In genomic region chr10:81422191-81422590, GRCm38 (mm10) we compare ENCODE assay signal across 8 mouse cellular contexts. TPM values are rescaled to one million over a fixed set of nuclear protein-coding genes. Genes with fewer than 3 reads are reported as not detected.
DNase-seq lines count a peak whose midpoint lies in the region; ATAC-seq and TF ChIP-seq lines count a peak whose summit lies in the region.

No protein-coding gene starts in this region.

- H3K4me2 ChIP-seq in midbrain, embryonic 11.5 days: no peak overlapping the region
- H3K4me2 ChIP-seq in midbrain, embryonic 15.5 days: no peak overlapping the region

- TF ChIP-seq EP300 in heart, adult 2 months (IDR thresholded peaks at IDR 0.05; ENCODE audit: insufficient read depth, low read depth, low read length): no peak

- peak; percentile 24 to 30 for DNase-seq in heart, adult 2 months
- no peak for DNase-seq in heart, embryonic 10.5 days (ENCODE audit: low spot score)
- DNase-seq in midbrain, embryonic 11.5 days (ENCODE audit: low spot score, missing footprints): peak; percentile 68
- DNase-seq in cerebellum, adult 2 months: peak in 1 of 2 experiments; percentile 27
- DNase-seq in kidney, postnatal 4 days: peak; percentile 3 to 5
- no peak for DNase-seq in spleen, postnatal 10 days (ENCODE audit: low spot score in 2 of 2)
- no peak for DNase-seq in left cerebral cortex, adult 11 months (ENCODE audit: low spot score)

- peaks cover 18% of the 10 kb centered on the region for H3K79me2 ChIP-seq in heart, adult 2 months (replicated peaks; ENCODE audit: control insufficient read depth, insufficient read depth, low read length)

- H3K4me3 ChIP-seq in heart, adult 2 months: no peak overlapping the region
- no peak overlapping the region for H3K4me3 ChIP-seq in heart, embryonic 10.5 days
- H3K4me3 ChIP-seq in midbrain, embryonic 11.5 days (ENCODE audit: low read depth, low read length): no peak overlapping the region
- H3K4me3 ChIP-seq in midbrain, embryonic 15.5 days: no peak overlapping the region
- H3K4me3 ChIP-seq in cerebellum, adult 2 months (replicated peaks; ENCODE audit: insufficient read depth, low read depth, low read length): no peak overlapping the region

- no peaks in the 10 kb centered on the region for H3K36me3 ChIP-seq in heart, adult 2 months (ENCODE audit: control insufficient read depth, insufficient read depth, low read length)
- H3K36me3 ChIP-seq in heart, embryonic 10.5 days: peaks cover 9% of the 10 kb centered on the region; the same call in 1 of the 2 replicates
- no peaks in the 10 kb centered on the region for H3K36me3 ChIP-seq in midbrain, embryonic 11.5 days (ENCODE audit: control insufficient read depth, insufficient read depth, low read length)
- H3K36me3 ChIP-seq in midbrain, embryonic 15.5 days (replicated peaks): no peaks in the 10 kb centered on the region

- no peak for TF ChIP-seq CTCF in heart, adult 2 months (IDR thresholded peaks at IDR 0.05)
- no peak for TF ChIP-seq CTCF in cerebellum, adult 2 months (IDR thresholded peaks at IDR 0.05; ENCODE audit: borderline replicate concordance, insufficient read depth, low read depth, low read length)

- WGBS in heart, adult 2 months: 58% methylated on average over 6 of the region's 6 CpGs
- WGBS in heart, embryonic 10.5 days: 79% methylated on average over 6 of the region's 6 CpGs
- WGBS in midbrain, embryonic 11.5 days: 74% methylated on average over 6 of the region's 6 CpGs
- WGBS in midbrain, embryonic 15.5 days: 85% methylated on average over 6 of the region's 6 CpGs
- WGBS in cerebellum, adult 2 months: 34% methylated on average over 6 of the region's 6 CpGs

- H3K27me3 ChIP-seq in heart, adult 2 months (ENCODE audit: control insufficient read depth, insufficient read depth, low read length): no peaks in the 10 kb centered on the region
- H3K27me3 ChIP-seq in heart, embryonic 10.5 days (ENCODE audit: insufficient read depth, poor library complexity, severe bottlenecking): peaks cover 90% of the 10 kb centered on the region
- H3K27me3 ChIP-seq in midbrain, embryonic 11.5 days (ENCODE audit: control insufficient read depth, insufficient read depth, low read length): peaks cover 32% of the 10 kb centered on the region
- peaks cover under 1% of the 10 kb centered on the region for H3K27me3 ChIP-seq in midbrain, embryonic 15.5 days (replicated peaks)
- no peaks in the 10 kb centered on the region for H3K27me3 ChIP-seq in cerebellum, adult 2 months (ENCODE audit: control insufficient read depth, insufficient read depth, low read length)

- peak overlapping the region; percentile 85 for H3K27ac ChIP-seq in heart, adult 2 months
- no peak overlapping the region for H3K27ac ChIP-seq in heart, embryonic 10.5 days
- no peak overlapping the region for H3K27ac ChIP-seq in midbrain, embryonic 11.5 days (ENCODE audit: low read depth, low read length)
- H3K27ac ChIP-seq in midbrain, embryonic 15.5 days: no peak overlapping the region
- peak overlapping the region; percentile 52; the same call in 1 of the 2 replicates for H3K27ac ChIP-seq in cerebellum, adult 2 months (ENCODE audit: insufficient read depth, low read length)

- intact Hi-C loops in heart, adult 2 months (cut with DNase I): no loop called here

- peaks cover 40% of the 10 kb centered on the region for H3K4me1 ChIP-seq in heart, adult 2 months (ENCODE audit: control insufficient read depth, insufficient read depth, low read length)
- H3K4me1 ChIP-seq in heart, embryonic 10.5 days: peaks cover 61% of the 10 kb centered on the region
- H3K4me1 ChIP-seq in midbrain, embryonic 11.5 days (ENCODE audit: control insufficient read depth, insufficient read depth, low read length): peaks cover 12% of the 10 kb centered on the region
- H3K4me1 ChIP-seq in midbrain, embryonic 15.5 days: peaks cover 48% of the 10 kb centered on the region
- H3K4me1 ChIP-seq in cerebellum, adult 2 months (ENCODE audit: control insufficient read depth, insufficient read depth, low read length): peaks cover 66% of the 10 kb centered on the region

- TF ChIP-seq POLR2A in heart, adult 2 months (IDR thresholded peaks at IDR 0.05; ENCODE audit: insufficient read depth, low read depth, low read length): no peak
- no peak for TF ChIP-seq POLR2A in cerebellum, adult 2 months (IDR thresholded peaks at IDR 0.05; ENCODE audit: borderline replicate concordance, insufficient read depth, low read length)

- ATAC-seq in midbrain, embryonic 11.5 days (ENCODE audit: low FRiP score): no peak
- no peak for ATAC-seq in midbrain, embryonic 15.5 days (replicated peaks)

- no peaks in the 10 kb centered on the region for H3K9me3 ChIP-seq in heart, embryonic 10.5 days
- no peaks in the 10 kb centered on the region for H3K9me3 ChIP-seq in midbrain, embryonic 11.5 days (ENCODE audit: control insufficient read depth, low read length)
- H3K9me3 ChIP-seq in midbrain, embryonic 15.5 days: no peaks in the 10 kb centered on the region

- peak overlapping the region; percentile 22 for H3K9ac ChIP-seq in heart, adult 2 months (ENCODE audit: low read depth, low read length)
- H3K9ac ChIP-seq in midbrain, embryonic 11.5 days (ENCODE audit: low read length): no peak overlapping the region
- no peak overlapping the region for H3K9ac ChIP-seq in midbrain, embryonic 15.5 days

RNA-seq across cellular contexts. Expression of gene Smim24, which starts 29.3 kb away (rescaled TPM):
- 1 to 10 TPM; 2.0 to 2.3 TPM for total RNA-seq in heart, adult 2 months (2021)
- 8.3 and 8.6 TPM in 2 replicates for polyA plus RNA-seq in heart, adult 2 months (2012; rRNA removed)
- 3.4 and 4.0 TPM in 2 replicates for polyA plus RNA-seq in heart, embryonic 10.5 days (2016; fragmentation: Nextera tagmentation; extraction: Ambion mirVana)
- polyA plus RNA-seq in midbrain, embryonic 11.5 days (2014; fragmentation: Nextera tagmentation; extraction: Ambion mirVana): 2.3 and 2.7 TPM in 2 replicates
- polyA plus RNA-seq in midbrain, embryonic 15.5 days (2015; fragmentation: Nextera tagmentation; extraction: Ambion mirVana): 1.4 and 1.6 TPM in 2 replicates
- 1.2 and 1.7 TPM in 2 replicates for polyA plus RNA-seq in cerebellum, adult 2 months (2012; rRNA removed)

RNA-seq across cellular contexts. Expression of gene Nfic, which starts 33.2 kb away (rescaled TPM):
- 100 to 1,000 TPM in 1 of 2 experiments, 10 to 100 TPM in 1; 94.2 to 104 TPM for total RNA-seq in heart, adult 2 months (2021)
- polyA plus RNA-seq in heart, adult 2 months (2012; rRNA removed): 59.9 and 80.1 TPM in 2 replicates
- polyA plus RNA-seq in heart, embryonic 10.5 days (2016; fragmentation: Nextera tagmentation; extraction: Ambion mirVana): 23.0 and 24.3 TPM in 2 replicates
- polyA plus RNA-seq in midbrain, embryonic 11.5 days (2014; fragmentation: Nextera tagmentation; extraction: Ambion mirVana): 6.6 and 6.9 TPM in 2 replicates
- 18.1 and 22.8 TPM in 2 replicates for polyA plus RNA-seq in midbrain, embryonic 15.5 days (2015; fragmentation: Nextera tagmentation; extraction: Ambion mirVana)
- polyA plus RNA-seq in cerebellum, adult 2 months (2012; rRNA removed): 103 and 108 TPM in 2 replicates

RNA-seq across cellular contexts. Expression of gene Gm48552, which starts 33.4 kb away (rescaled TPM):
- 1 to 10 TPM in 1 of 2 experiments, not detected in 1; 1.2 TPM for total RNA-seq in heart, adult 2 months (2021)
- polyA plus RNA-seq in heart, adult 2 months (2012; rRNA removed): 0.88 and 1.2 TPM in 2 replicates
- polyA plus RNA-seq in heart, embryonic 10.5 days (2016; fragmentation: Nextera tagmentation; extraction: Ambion mirVana): 1.1 and 1.7 TPM in 2 replicates
- polyA plus RNA-seq in midbrain, embryonic 11.5 days (2014; fragmentation: Nextera tagmentation; extraction: Ambion mirVana): 0.20 and 0.47 TPM in 2 replicates
- 2.7 and 3.3 TPM in 2 replicates for polyA plus RNA-seq in midbrain, embryonic 15.5 days (2015; fragmentation: Nextera tagmentation; extraction: Ambion mirVana)
- polyA plus RNA-seq in cerebellum, adult 2 months (2012; rRNA removed): 10.7 and 13.8 TPM in 2 replicates

RNA-seq across cellular contexts. Expression of gene Gm48551, which starts 37.9 kb away (rescaled TPM):
- total RNA-seq in heart, adult 2 months (2021): 1 to 10 TPM in 1 of 2 experiments, under 1 TPM in 1; 0.73 to 1.9 TPM
- polyA plus RNA-seq in heart, adult 2 months (2012; rRNA removed): 2.1 and 3.5 TPM in 2 replicates
- 2.2 and 3.1 TPM in 2 replicates for polyA plus RNA-seq in heart, embryonic 10.5 days (2016; fragmentation: Nextera tagmentation; extraction: Ambion mirVana)
- polyA plus RNA-seq in midbrain, embryonic 11.5 days (2014; fragmentation: Nextera tagmentation; extraction: Ambion mirVana): 2.7 and 2.9 TPM in 2 replicates
- 8.4 and 9.3 TPM in 2 replicates for polyA plus RNA-seq in midbrain, embryonic 15.5 days (2015; fragmentation: Nextera tagmentation; extraction: Ambion mirVana)
- 10.2 and 10.8 TPM in 2 replicates for polyA plus RNA-seq in cerebellum, adult 2 months (2012; rRNA removed)

RNA-seq across cellular contexts. Expression of gene Dohh, which starts 38.0 kb away (rescaled TPM):
- 10 to 100 TPM; 46.6 to 53.8 TPM for total RNA-seq in heart, adult 2 months (2021)
- polyA plus RNA-seq in heart, adult 2 months (2012; rRNA removed): 48.5 and 56.9 TPM in 2 replicates
- polyA plus RNA-seq in heart, embryonic 10.5 days (2016; fragmentation: Nextera tagmentation; extraction: Ambion mirVana): 100 and 105 TPM in 2 replicates
- polyA plus RNA-seq in midbrain, embryonic 11.5 days (2014; fragmentation: Nextera tagmentation; extraction: Ambion mirVana): 43.3 and 53.7 TPM in 2 replicates
- polyA plus RNA-seq in midbrain, embryonic 15.5 days (2015; fragmentation: Nextera tagmentation; extraction: Ambion mirVana): 90.4 and 92.6 TPM in 2 replicates
- 87.7 and 93.1 TPM in 2 replicates for polyA plus RNA-seq in cerebellum, adult 2 months (2012; rRNA removed)

Comparison
In these comparisons a context has a peak if more than half of its experiments do, and no peak if none do; other contexts are left out.
1. DNase-seq: peak in heart, adult 2 months (2 of 2), midbrain, embryonic 11.5 days (single experiment) and kidney, postnatal 4 days (2 of 2); none in heart, embryonic 10.5 days (single experiment), spleen, postnatal 10 days (0 of 2) and left cerebral cortex, adult 11 months (single experiment).
2. H3K27ac ChIP-seq: peak in heart, adult 2 months (single experiment) and cerebellum, adult 2 months (single experiment); none in heart, embryonic 10.5 days (single experiment), midbrain, embryonic 11.5 days (single experiment) and midbrain, embryonic 15.5 days (single experiment).